Mouse (Mus musculus) olfactory bulb, adult 2 months (tissue): ENCODE data around the gene Tmem132a.

ENCODE experiments used
- CTCF ChIP-seq: fragments of 200-500 bp; IDR thresholded peaks from 2 replicates; pipeline ENCODE4 v1.5.1; 2012; ENCODE audit warnings: low read depth, mild to moderate bottlenecking, low read length, moderate library complexity; ENCODE audit not compliant: insufficient read depth
- POLR2A ChIP-seq: fragments of 200-500 bp; IDR thresholded peaks from 2 replicates; pipeline ENCODE4 v1.6.1; 2012; ENCODE audit warnings: mild to moderate bottlenecking, low read depth, low read length, moderate library complexity; ENCODE audit not compliant: insufficient read depth

DNA sequence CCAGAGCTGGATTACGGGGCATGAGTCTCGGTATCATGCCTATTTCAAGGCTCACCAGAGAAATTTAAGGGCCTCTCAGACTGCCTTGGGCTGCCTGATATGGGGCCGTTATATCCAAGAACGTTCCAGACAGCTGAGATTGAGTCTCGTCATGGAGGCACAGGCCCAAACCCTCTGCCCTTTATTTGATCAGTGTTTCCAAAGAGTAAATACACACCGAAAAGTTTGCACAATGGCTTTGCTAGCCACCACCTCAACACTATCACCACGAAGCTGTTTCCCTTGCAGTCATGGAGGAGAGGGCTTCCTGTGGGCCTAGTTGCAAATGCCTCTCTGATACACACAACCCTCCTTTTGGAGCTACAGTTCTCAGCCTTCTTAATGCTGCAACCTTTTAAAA is 45.7 kb downstream of the Tmem132a start:
- TF ChIP-seq POLR2A (no peak), CTCF (no peak)
